17 mouse cellular contexts compared by ENCODE assay signal in genomic region chr15:8815958-8816357, GRCm38 (mm10).
A peak's percentile ranks its signal among the peaks of the same experiment; 100 is the strongest.
DNase-seq lines count a peak whose midpoint lies in the region; ATAC-seq and TF ChIP-seq lines count a peak whose summit lies in the region.
"Had no signal": no experiment of that assay in that cellular context is flagged by ENCODE, and none has a peak within 500 bp of the region (broad histone marks: within the 10 kb centered on the region; RNA-seq: fewer than 3 reads in every experiment).

No protein-coding gene starts in this region.

- H3K4me2 ChIP-seq in forebrain, embryonic 13.5 days, result peak overlapping the region; percentile 11; the same call in 1 of the 2 replicates
- no peak overlapping the region for H3K4me2 ChIP-seq in hindbrain, postnatal 0 days (ENCODE audit: low read depth, low read length)
- no peak overlapping the region for H3K4me2 ChIP-seq in intestine, postnatal 0 days (replicated peaks; ENCODE audit: low read depth)
- H3K4me2 ChIP-seq: embryonic facial prominence, embryonic 13.5 days; liver, embryonic 15.5 days had no signal

- WGBS in forebrain, embryonic 13.5 days, result 31% methylated on average over 2 of the region's 2 CpGs
- WGBS in hindbrain, postnatal 0 days, result 41% methylated on average over 2 of the region's 2 CpGs
- 62% methylated on average over 2 of the region's 2 CpGs for WGBS in intestine, postnatal 0 days

- H3K9ac ChIP-seq in forebrain, embryonic 13.5 days, result no peak overlapping the region
- H3K9ac ChIP-seq in hindbrain, postnatal 0 days (replicated peaks; ENCODE audit: low read length), result no peak overlapping the region
- no peak overlapping the region for H3K9ac ChIP-seq in intestine, postnatal 0 days (ENCODE audit: low read depth, low read length)
- H3K9ac ChIP-seq: embryonic facial prominence, embryonic 13.5 days; liver, embryonic 15.5 days had no signal

- no peak overlapping the region for H3K4me3 ChIP-seq in layer of hippocampus, adult 2 months
- H3K4me3 ChIP-seq in forebrain, embryonic 13.5 days, result no peak overlapping the region
- H3K4me3 ChIP-seq in hindbrain, postnatal 0 days (ENCODE audit: low read length), result no peak overlapping the region
- no peak overlapping the region for H3K4me3 ChIP-seq in intestine, postnatal 0 days (ENCODE audit: low read depth, low read length)
- H3K4me3 ChIP-seq: embryonic facial prominence, embryonic 13.5 days; gastrocnemius, adult 2 months; liver, embryonic 15.5 days had no signal

- DNase-seq in layer of hippocampus, adult 2 months (ENCODE audit: low spot score in 2 of 2), result no peak
- DNase-seq in layer of hippocampus, adult 9-10 months (ENCODE audit: low spot score), result no peak
- DNase-seq in brain, embryonic 14.5 days (ENCODE audit: low read depth), result peak; percentile 42
- DNase-seq in hindbrain, postnatal 0 days (ENCODE audit: low spot score), result no peak
- no peak for DNase-seq in adrenal gland, postnatal 25 days
- no peak for DNase-seq in retina, postnatal 1 day
- DNase-seq: adrenal gland, postnatal 14 days; cerebellum, adult 8-10 months; gastrocnemius, adult 2 months; heart, adult 18-20 months; heart, postnatal 4 days; thymus, adult 18-20 months had no signal

- no peaks in the 10 kb centered on the region for H3K36me3 ChIP-seq in forebrain, embryonic 13.5 days (ENCODE audit: poor library complexity, severe bottlenecking)
- H3K36me3 ChIP-seq in hindbrain, postnatal 0 days (ENCODE audit: insufficient read depth, low read length), result no peaks in the 10 kb centered on the region
- H3K36me3 ChIP-seq in intestine, postnatal 0 days (ENCODE audit: control insufficient read depth, insufficient read depth), result no peaks in the 10 kb centered on the region
- H3K36me3 ChIP-seq: embryonic facial prominence, embryonic 13.5 days; liver, embryonic 15.5 days had no signal

- TF ChIP-seq CTCF in layer of hippocampus, adult 2 months (conservative IDR thresholded peaks at IDR 0.05), result no peak
- no peak for TF ChIP-seq CTCF in brain, embryonic 14.5 days (IDR thresholded peaks at IDR 0.05; ENCODE audit: borderline replicate concordance, extremely low read depth, insufficient read depth, insufficient read length)
- no peak for TF ChIP-seq CTCF in hindbrain, postnatal 0 days (IDR thresholded peaks at IDR 0.05; ENCODE audit: low read depth)
- no peak for TF ChIP-seq CTCF in intestine, postnatal 0 days (IDR thresholded peaks at IDR 0.05; ENCODE audit: low read depth)

- ATAC-seq in forebrain, embryonic 13.5 days, result peak; percentile 69; the same call in 1 of the 2 replicates
- ATAC-seq in hindbrain, postnatal 0 days, result no peak
- ATAC-seq in intestine, postnatal 0 days, result no peak

- peaks cover 32% of the 10 kb centered on the region for H3K4me1 ChIP-seq in forebrain, embryonic 13.5 days
- no peaks in the 10 kb centered on the region for H3K4me1 ChIP-seq in hindbrain, postnatal 0 days (ENCODE audit: insufficient read depth, low read length)
- H3K4me1 ChIP-seq in intestine, postnatal 0 days (replicated peaks; ENCODE audit: control insufficient read depth, insufficient read depth, low read length), result no peaks in the 10 kb centered on the region
- H3K4me1 ChIP-seq: liver, embryonic 15.5 days had no signal

- H3K27ac ChIP-seq in layer of hippocampus, adult 2 months, result peak overlapping the region; percentile 88
- peak overlapping the region; percentile 60 for H3K27ac ChIP-seq in forebrain, embryonic 13.5 days
- peak overlapping the region; percentile 72 for H3K27ac ChIP-seq in hindbrain, postnatal 0 days
- no peak overlapping the region for H3K27ac ChIP-seq in intestine, postnatal 0 days (ENCODE audit: low read depth, low read length)
- H3K27ac ChIP-seq: embryonic facial prominence, embryonic 13.5 days; gastrocnemius, adult 2 months; kidney, postnatal 0 days; liver, embryonic 15.5 days had no signal

- H3K27me3 ChIP-seq in forebrain, embryonic 13.5 days, result no peaks in the 10 kb centered on the region
- no peaks in the 10 kb centered on the region for H3K27me3 ChIP-seq in hindbrain, postnatal 0 days (ENCODE audit: insufficient read depth, low read length)
- H3K27me3 ChIP-seq in intestine, postnatal 0 days (replicated peaks; ENCODE audit: control insufficient read depth, insufficient read depth, low read length), result no peaks in the 10 kb centered on the region
- H3K27me3 ChIP-seq: embryonic facial prominence, embryonic 13.5 days; liver, embryonic 15.5 days had no signal

- TF ChIP-seq POLR2A in brain, embryonic 14.5 days (IDR thresholded peaks at IDR 0.05; ENCODE audit: borderline replicate concordance, extremely low read depth, insufficient read depth, insufficient read length, poor library complexity, severe bottlenecking), result no peak

- no peaks in the 10 kb centered on the region for H3K9me3 ChIP-seq in forebrain, embryonic 13.5 days (replicated peaks)
- no peaks in the 10 kb centered on the region for H3K9me3 ChIP-seq in hindbrain, postnatal 0 days (ENCODE audit: low read length)
- no peaks in the 10 kb centered on the region for H3K9me3 ChIP-seq in intestine, postnatal 0 days (ENCODE audit: control insufficient read depth)
- H3K9me3 ChIP-seq: embryonic facial prominence, embryonic 13.5 days; liver, embryonic 15.5 days had no signal
